ENCODE assay signal across 9 mouse cellular contexts in genomic region chr19:53391386-53391785, GRCm38 (mm10). TPM values are rescaled to one million over a fixed set of nuclear protein-coding genes. Genes with fewer than 3 reads are reported as not detected.
DNase-seq lines count a peak whose midpoint lies in the region; ATAC-seq and TF ChIP-seq lines count a peak whose summit lies in the region.
"Had no signal": no experiment of that assay in that cellular context is flagged by ENCODE, and none has a peak within 500 bp of the region (broad histone marks: within the 10 kb centered on the region; RNA-seq: fewer than 3 reads in every experiment).

No protein-coding gene starts in this region.

- no peak for DNase-seq in lung, embryonic 14.5 days
- DNase-seq in lung, postnatal 4 days: no peak
- no peak for DNase-seq in embryonic facial prominence, embryonic 11.5 days (ENCODE audit: low spot score)
- no peak for DNase-seq in frontal cortex, postnatal 36 days (ENCODE audit: low spot score in 2 of 2)
- no peak for DNase-seq in B cell, adult 2 months
- DNase-seq: retina, postnatal 1 day had no signal

- 36% methylated on average over 8 of the region's 8 CpGs for WGBS in lung, embryonic 14.5 days
- 46% methylated on average over 8 of the region's 8 CpGs for WGBS in embryonic facial prominence, embryonic 11.5 days
- WGBS in intestine, embryonic 15.5 days: 43% methylated on average over 8 of the region's 8 CpGs
- WGBS in neural tube, embryonic 14.5 days: 43% methylated on average over 8 of the region's 8 CpGs

- peaks cover 8% of the 10 kb centered on the region; the same call in 1 of the 2 replicates for H3K4me1 ChIP-seq in lung, embryonic 14.5 days (ENCODE audit: insufficient read depth)
- H3K4me1 ChIP-seq in embryonic facial prominence, embryonic 11.5 days (ENCODE audit: control insufficient read depth, insufficient read depth, low read length): no peaks in the 10 kb centered on the region; the same call in 1 of the 2 replicates
- H3K4me1 ChIP-seq in intestine, embryonic 15.5 days (replicated peaks): peaks cover 10% of the 10 kb centered on the region; the same call in 1 of the 2 replicates
- H3K4me1 ChIP-seq in neural tube, embryonic 14.5 days (ENCODE audit: control insufficient read depth, insufficient read depth, low read length): peaks cover 12% of the 10 kb centered on the region

- TF ChIP-seq CTCF in lung, embryonic 14.5 days (IDR thresholded peaks at IDR 0.05; ENCODE audit: low read depth): no peak

- H3K4me2 ChIP-seq in lung, embryonic 14.5 days: peak overlapping the region; percentile 84
- peak overlapping the region; percentile 40 for H3K4me2 ChIP-seq in embryonic facial prominence, embryonic 11.5 days (ENCODE audit: low read depth, low read length)
- H3K4me2 ChIP-seq in intestine, embryonic 15.5 days (replicated peaks): peak overlapping the region; percentile 63
- peak overlapping the region; percentile 71 for H3K4me2 ChIP-seq in neural tube, embryonic 14.5 days (ENCODE audit: low read depth, low read length)

- peak overlapping the region; percentile 82; the same call in 1 of the 2 replicates for H3K27ac ChIP-seq in lung, embryonic 14.5 days (ENCODE audit: low read depth)
- H3K27ac ChIP-seq in embryonic facial prominence, embryonic 11.5 days (replicated peaks; ENCODE audit: low read depth, low read length): no peak overlapping the region; the same call in 1 of the 2 replicates
- H3K27ac ChIP-seq in intestine, embryonic 15.5 days: no peak overlapping the region
- H3K27ac ChIP-seq in neural tube, embryonic 14.5 days (ENCODE audit: low read depth, low read length): peak overlapping the region; percentile 85

- no peak for ATAC-seq in lung, embryonic 14.5 days (ENCODE audit: insufficient read depth)
- ATAC-seq in embryonic facial prominence, embryonic 11.5 days (replicated peaks; ENCODE audit: insufficient number of reproducible peaks, low FRiP score, low TSS enrichment, low read depth): no peak
- ATAC-seq in intestine, embryonic 15.5 days: no peak
- no peak for ATAC-seq in neural tube, embryonic 14.5 days (ENCODE audit: low read depth)
- ATAC-seq in erythroid progenitor cell, adult 5-6 weeks (replicated peaks; ENCODE audit: low FRiP score, poor library complexity, severe bottlenecking): no peak

- peak overlapping the region; percentile 100 for H3K4me3 ChIP-seq in lung, embryonic 14.5 days (ENCODE audit: low read depth, low read length)
- H3K4me3 ChIP-seq in embryonic facial prominence, embryonic 11.5 days (ENCODE audit: low read depth, low read length): peak overlapping the region; percentile 88
- H3K4me3 ChIP-seq in intestine, embryonic 15.5 days (replicated peaks): peak overlapping the region; percentile 100
- H3K4me3 ChIP-seq in neural tube, embryonic 14.5 days (ENCODE audit: low read depth, low read length): peak overlapping the region; percentile 99

- no peaks in the 10 kb centered on the region for H3K27me3 ChIP-seq in lung, embryonic 14.5 days (ENCODE audit: insufficient read depth, low read length)
- H3K27me3 ChIP-seq in embryonic facial prominence, embryonic 11.5 days (ENCODE audit: control insufficient read depth, insufficient read depth, low read length): no peaks in the 10 kb centered on the region
- H3K27me3 ChIP-seq in intestine, embryonic 15.5 days (replicated peaks): no peaks in the 10 kb centered on the region
- no peaks in the 10 kb centered on the region for H3K27me3 ChIP-seq in neural tube, embryonic 14.5 days (ENCODE audit: control insufficient read depth, insufficient read depth, low read length)

- H3K9me3 ChIP-seq in lung, embryonic 14.5 days (ENCODE audit: low read depth, low read length): no peaks in the 10 kb centered on the region
- H3K9me3 ChIP-seq in embryonic facial prominence, embryonic 11.5 days (replicated peaks; ENCODE audit: control insufficient read depth, low read length): no peaks in the 10 kb centered on the region
- no peaks in the 10 kb centered on the region for H3K9me3 ChIP-seq in intestine, embryonic 15.5 days
- H3K9me3 ChIP-seq in neural tube, embryonic 14.5 days (ENCODE audit: control insufficient read depth, low read length): no peaks in the 10 kb centered on the region

- H3K9ac ChIP-seq in lung, embryonic 14.5 days: peak overlapping the region; percentile 74
- peak overlapping the region; percentile 83; the same call in 1 of the 2 replicates for H3K9ac ChIP-seq in embryonic facial prominence, embryonic 11.5 days (replicated peaks; ENCODE audit: low read length)
- peak overlapping the region; percentile 65 for H3K9ac ChIP-seq in intestine, embryonic 15.5 days
- peak overlapping the region; percentile 50 for H3K9ac ChIP-seq in neural tube, embryonic 14.5 days (replicated peaks; ENCODE audit: low read depth, low read length)

- peaks cover 26% of the 10 kb centered on the region for H3K36me3 ChIP-seq in lung, embryonic 14.5 days (ENCODE audit: insufficient read depth)
- peaks cover 6% of the 10 kb centered on the region for H3K36me3 ChIP-seq in embryonic facial prominence, embryonic 11.5 days (replicated peaks; ENCODE audit: control insufficient read depth, insufficient read depth, low read depth, low read length)
- peaks cover 9% of the 10 kb centered on the region; the same call in 1 of the 2 replicates for H3K36me3 ChIP-seq in intestine, embryonic 15.5 days
- peaks cover 13% of the 10 kb centered on the region for H3K36me3 ChIP-seq in neural tube, embryonic 14.5 days (ENCODE audit: control insufficient read depth, insufficient read depth, low read length)

RNA-seq across cellular contexts. Expression of gene Smndc1, which starts 1.0 kb away (rescaled TPM):
- polyA plus RNA-seq in lung, embryonic 14.5 days (2014; fragmentation: Nextera tagmentation; extraction: Ambion mirVana): 45.8 and 49.4 TPM in 2 replicates
- polyA plus RNA-seq in embryonic facial prominence, embryonic 11.5 days (2014; fragmentation: Nextera tagmentation; extraction: Ambion mirVana): 52.6 and 57.3 TPM in 2 replicates
- polyA plus RNA-seq in intestine, embryonic 15.5 days (2015; fragmentation: Nextera tagmentation; extraction: Ambion mirVana): 42.0 and 42.7 TPM in 2 replicates
- polyA plus RNA-seq in neural tube, embryonic 14.5 days (2014; fragmentation: Nextera tagmentation; extraction: Ambion mirVana): 34.6 and 40.2 TPM in 2 replicates
- total RNA-seq in erythroid progenitor cell, adult 5-6 weeks (2015; ENCODE audit: low replicate concordance): 43.6 and 54.9 TPM in 2 replicates
- 31.5 and 32.0 TPM in 2 replicates for total RNA-seq in erythroid progenitor cell, adult 5-6 weeks (2017; ENCODE audit: low replicate concordance)

RNA-seq across cellular contexts. Expression of gene Gm10197, which starts 19.8 kb away (rescaled TPM):
- 4.8 and 5.8 TPM in 2 replicates for polyA plus RNA-seq in lung, embryonic 14.5 days (2014; fragmentation: Nextera tagmentation; extraction: Ambion mirVana)
- 2.4 TPM in 1 of 2 replicates, not detected in the other for polyA plus RNA-seq in embryonic facial prominence, embryonic 11.5 days (2014; fragmentation: Nextera tagmentation; extraction: Ambion mirVana)
- 1.4 TPM in 1 of 2 replicates, not detected in the other for polyA plus RNA-seq in intestine, embryonic 15.5 days (2015; fragmentation: Nextera tagmentation; extraction: Ambion mirVana)
- 8.7 TPM in 1 of 2 replicates, not detected in the other for polyA plus RNA-seq in neural tube, embryonic 14.5 days (2014; fragmentation: Nextera tagmentation; extraction: Ambion mirVana)
- not detected in 2 replicates for total RNA-seq in erythroid progenitor cell, adult 5-6 weeks (2015; ENCODE audit: low replicate concordance)
- not detected in 2 replicates for total RNA-seq in erythroid progenitor cell, adult 5-6 weeks (2017; ENCODE audit: low replicate concordance)

Comparison
In these comparisons a context has a peak if more than half of its experiments do, and no peak if none do; other contexts are left out.
1. H3K27ac ChIP-seq: peak in lung, embryonic 14.5 days (single experiment) and neural tube, embryonic 14.5 days (single experiment); none in embryonic facial prominence, embryonic 11.5 days (single experiment) and intestine, embryonic 15.5 days (single experiment).
2. Peak in every context shown above with its lines, with median percentiles within 50 percentile points of each other: H3K4me2 ChIP-seq, H3K4me3 ChIP-seq and H3K9ac ChIP-seq.